Mouse (Mus musculus): ENCODE data around the gene Fam178b. TPM values are rescaled to one million over a fixed set of nuclear protein-coding genes. Genes with fewer than 3 reads are reported as not detected.

The Fam178b gene
- polyA plus RNA-seq, 1 experiment from 2014 or later = 3.0 TPM

DNA sequence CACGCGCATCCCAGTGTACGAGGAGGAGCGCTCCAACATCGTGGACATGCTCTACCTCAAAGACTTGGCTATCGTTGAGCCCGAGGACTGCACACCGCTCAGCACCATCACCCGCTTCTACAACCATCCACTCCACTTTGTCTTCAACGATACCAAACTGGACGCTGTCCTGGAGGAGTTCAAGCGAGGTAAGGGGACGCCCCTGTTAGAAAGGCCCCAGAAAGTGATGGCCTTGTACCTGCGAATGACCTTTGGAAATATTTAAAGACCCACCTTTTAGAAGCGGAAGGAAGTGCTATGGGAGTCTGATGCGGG is 170.1 kb downstream of the Fam178b start:
- no peak for ATAC-seq (ENCODE audit: insufficient number of reproducible peaks, low FRiP score)
- Histone ChIP-seq H3K4me2 (peak overlapping the region; percentile 93), H3K9me3 (replicated peaks) (no peaks in the 10 kb centered on the region), H3K4me3 (peak overlapping the region; percentile 86), H3K4me1 (replicated peaks) (peaks cover 38% of the 10 kb centered on the region), H3K9ac (peak overlapping the region; percentile 86), H3K27me3 (replicated peaks) (no peaks in the 10 kb centered on the region), H3K36me3 (peaks cover 21% of the 10 kb centered on the region; the same call in 1 of the 2 replicates), H3K27ac (ENCODE audit: poor library complexity, severe bottlenecking) (peak overlapping the region; percentile 98)
- WGBS = 2% methylated on average over 16 of the region's 16 CpGs

Small RNA genes within 50 kb of the gene (microRNA-seq; reads per million reads assigned to microRNA genes)
- not detected for gene Gm24133

Other genes with a start within 250 kb of the Fam178b start
- 53.8 and 57.7 TPM in 2 replicates for gene Lman2l, start 237.9 kb downstream of the Fam178b start, polyA plus RNA-seq (2016; fragmentation: Nextera tagmentation; extraction: Ambion mirVana)
- gene Cnnm4, start 211.6 kb downstream of the Fam178b start, polyA plus RNA-seq (2016; fragmentation: Nextera tagmentation; extraction: Ambion mirVana) = 6.2 and 7.3 TPM in 2 replicates
- 2.2 and 3.4 TPM in 2 replicates for gene Cnnm3, start 171.3 kb downstream of the Fam178b start, polyA plus RNA-seq (2016; fragmentation: Nextera tagmentation; extraction: Ambion mirVana)
- 14.9 and 16.8 TPM in 2 replicates for gene Ankrd23, start 146.3 kb downstream of the Fam178b start, polyA plus RNA-seq (2016; fragmentation: Nextera tagmentation; extraction: Ambion mirVana)
- gene Gm42417, start 143.8 kb downstream of the Fam178b start, polyA plus RNA-seq (2016; fragmentation: Nextera tagmentation; extraction: Ambion mirVana) = 0.40 TPM in 1 of 2 replicates, not detected in the other
- gene Ankrd39, start 135.7 kb downstream of the Fam178b start, polyA plus RNA-seq (2016; fragmentation: Nextera tagmentation; extraction: Ambion mirVana) = 23.1 and 24.4 TPM in 2 replicates
- 11.9 and 13.3 TPM in 2 replicates for gene Sema4c, start 124.8 kb downstream of the Fam178b start, polyA plus RNA-seq (2016; fragmentation: Nextera tagmentation; extraction: Ambion mirVana)
- 1,063 and 1,083 TPM in 2 replicates for gene Cox5b, start 8.3 kb upstream of the Fam178b start, polyA plus RNA-seq (2016; fragmentation: Nextera tagmentation; extraction: Ambion mirVana)
- not detected in 2 replicates for gene 4933424G06Rik, start 27.0 kb upstream of the Fam178b start, polyA plus RNA-seq (2016; fragmentation: Nextera tagmentation; extraction: Ambion mirVana)
- gene Actr1b, start 31.2 kb upstream of the Fam178b start, polyA plus RNA-seq (2016; fragmentation: Nextera tagmentation; extraction: Ambion mirVana) = 95.0 and 103 TPM in 2 replicates
- 0.33 and 0.50 TPM in 2 replicates for gene Zap70, start 78.6 kb upstream of the Fam178b start, polyA plus RNA-seq (2016; fragmentation: Nextera tagmentation; extraction: Ambion mirVana)